Mouse (Mus musculus) B cell, adult (primary cell): Measurements from ENCODE around the gene Decr2. TPM values are rescaled to one million over a fixed set of nuclear protein-coding genes. Genes with fewer than 3 reads are reported as not detected.

Experiments
- total RNA-seq: library from RNA; stranded (reverse); gene quantifications from 4 replicates; pipeline ENCODE4 v1.2.4, GENCODE M21; 2023; ENCODE audit not compliant: inconsistent age

The Decr2 gene
- total RNA-seq = 4.8 to 6.3 TPM (median 5.3 TPM) in 4 replicates

DNA sequence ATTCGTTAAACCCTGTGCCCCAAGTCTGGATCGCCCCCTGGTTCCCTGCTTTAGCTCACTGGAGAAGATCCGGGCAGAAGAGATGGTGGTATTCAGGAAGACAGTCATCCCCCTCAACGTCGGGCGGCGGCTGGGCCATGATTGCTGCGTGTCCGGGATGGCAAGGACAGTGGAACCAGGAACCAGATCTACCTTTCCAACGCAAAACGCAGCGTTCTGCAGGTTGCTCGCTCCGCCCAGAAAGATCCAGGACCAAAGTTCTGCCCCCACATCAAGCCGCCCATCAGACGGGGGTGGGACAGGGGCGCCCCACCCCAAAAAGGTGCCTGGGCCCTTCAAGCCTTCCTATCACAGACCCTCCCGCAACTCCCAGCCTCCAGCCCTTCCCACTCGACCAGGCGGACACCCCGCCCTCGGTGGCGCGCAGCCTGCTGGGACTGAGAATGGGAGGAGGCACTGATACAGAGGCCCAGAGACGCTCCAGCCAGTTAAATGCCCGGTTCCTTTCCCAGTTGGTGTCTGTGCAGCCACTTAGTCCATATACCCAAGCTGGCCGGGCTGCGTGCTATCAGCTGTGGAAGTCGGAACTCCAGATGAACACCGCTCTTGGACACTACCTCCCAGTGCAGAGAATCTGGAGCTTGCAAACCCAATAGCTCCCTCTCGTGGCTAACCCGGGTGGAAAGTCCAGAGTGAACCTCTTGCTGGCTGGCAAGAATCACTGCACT, at the start of gene Decr2:
Gene Decr2, minus strand, starts transcription at position 433 of the 728 bp plus-strand sequence.

DNA sequence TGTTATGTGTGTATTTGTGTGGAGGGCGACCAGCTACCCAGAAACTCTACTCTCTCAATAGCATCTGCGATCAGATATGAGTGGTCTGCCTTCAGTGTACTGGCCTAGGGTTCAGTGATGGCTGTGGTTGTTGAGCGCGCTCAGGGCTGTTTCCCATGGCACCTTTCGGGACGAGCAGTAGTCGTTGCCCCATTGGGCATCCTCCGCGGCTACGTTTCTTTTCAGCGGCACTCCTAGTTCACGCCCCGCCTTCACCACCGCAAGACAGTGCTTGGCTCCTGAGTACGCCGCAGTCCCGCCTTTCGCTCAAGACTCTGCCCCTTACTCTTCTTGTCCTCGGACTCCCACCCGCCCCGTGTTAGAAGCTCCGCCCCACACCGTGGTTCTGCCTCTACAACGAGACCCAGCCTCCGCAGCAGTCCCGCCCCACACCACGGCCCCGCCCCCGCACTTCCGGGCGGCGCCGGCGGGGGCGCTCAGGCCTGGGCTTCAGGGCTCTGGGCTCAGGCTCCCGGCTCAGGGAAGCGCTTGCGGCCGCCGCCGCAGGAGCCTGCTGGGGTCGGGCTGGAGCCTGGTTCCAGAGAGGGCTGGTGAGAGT, 48.2 kb upstream of the Decr2 start, which contains the start of gene Axin1:
Gene Axin1, plus strand, starts transcription at position 450 of the 598 bp plus-strand sequence.

DNA sequence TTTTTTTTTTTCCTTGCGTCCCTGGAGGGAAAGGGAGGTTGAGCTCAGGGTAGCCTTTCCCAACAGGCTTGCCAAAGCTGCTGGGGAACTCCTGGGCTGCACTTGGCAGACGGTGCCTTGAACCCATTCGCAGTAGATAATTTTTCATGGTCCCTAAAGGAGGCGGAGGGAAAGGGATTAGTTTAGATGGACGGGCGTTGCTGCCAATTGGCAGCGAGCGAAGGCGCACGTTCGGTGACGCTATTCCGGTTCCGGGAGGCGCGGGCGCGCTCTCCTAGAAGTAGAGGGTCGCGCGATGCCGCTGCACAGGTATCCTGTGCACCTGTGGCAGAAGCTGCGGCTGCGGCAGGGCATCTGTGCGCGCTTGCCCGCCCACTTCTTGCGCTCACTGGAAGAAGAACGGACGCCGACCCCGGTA, 33.1 kb upstream of the Decr2 start, which contains the start of gene Mrpl28:
Gene Mrpl28, plus strand, starts transcription at position 234 of the 418 bp plus-strand sequence.

DNA sequence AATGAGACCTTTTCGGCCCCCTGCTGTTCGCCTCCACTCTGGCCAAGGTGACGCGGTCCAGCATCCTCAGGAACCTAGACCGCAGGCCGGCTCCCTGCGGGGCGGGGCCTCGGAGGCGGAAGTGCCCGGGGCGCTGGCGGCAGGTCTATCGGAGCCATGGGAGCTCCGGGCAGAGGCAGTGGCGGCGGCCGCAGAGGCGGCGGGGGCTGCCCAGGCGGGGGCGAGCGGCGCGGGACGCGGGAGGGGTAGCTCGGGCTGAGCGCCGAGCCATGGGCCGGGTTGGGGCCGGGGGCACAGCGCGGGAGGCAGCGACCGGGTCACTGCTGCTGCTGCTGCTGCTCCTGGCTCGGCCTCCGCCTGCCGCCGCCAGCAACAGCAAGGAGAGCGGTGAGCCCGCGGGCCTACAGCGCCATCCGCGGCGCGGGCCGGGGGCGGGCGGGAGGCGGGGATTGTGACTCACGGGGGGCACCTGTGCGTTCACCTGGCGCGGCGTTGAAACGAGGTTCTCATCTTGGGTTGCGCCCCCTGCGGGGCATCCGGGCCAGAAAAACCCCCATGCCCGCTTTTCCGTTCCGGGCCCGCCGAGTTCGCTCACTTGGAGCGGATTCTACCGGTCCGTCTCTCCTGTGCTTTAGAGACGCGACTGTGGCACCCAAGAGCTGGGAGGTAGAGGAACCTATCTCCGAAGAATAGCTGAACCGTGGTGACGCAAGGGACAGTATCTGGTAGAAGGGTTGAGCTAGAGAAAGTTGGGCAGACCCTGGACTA, 23.2 kb upstream of the Decr2 start, which contains the start of gene Tmem8:
Gene Tmem8, plus strand, starts transcription at position 119 of the 768 bp plus-strand sequence.

DNA sequence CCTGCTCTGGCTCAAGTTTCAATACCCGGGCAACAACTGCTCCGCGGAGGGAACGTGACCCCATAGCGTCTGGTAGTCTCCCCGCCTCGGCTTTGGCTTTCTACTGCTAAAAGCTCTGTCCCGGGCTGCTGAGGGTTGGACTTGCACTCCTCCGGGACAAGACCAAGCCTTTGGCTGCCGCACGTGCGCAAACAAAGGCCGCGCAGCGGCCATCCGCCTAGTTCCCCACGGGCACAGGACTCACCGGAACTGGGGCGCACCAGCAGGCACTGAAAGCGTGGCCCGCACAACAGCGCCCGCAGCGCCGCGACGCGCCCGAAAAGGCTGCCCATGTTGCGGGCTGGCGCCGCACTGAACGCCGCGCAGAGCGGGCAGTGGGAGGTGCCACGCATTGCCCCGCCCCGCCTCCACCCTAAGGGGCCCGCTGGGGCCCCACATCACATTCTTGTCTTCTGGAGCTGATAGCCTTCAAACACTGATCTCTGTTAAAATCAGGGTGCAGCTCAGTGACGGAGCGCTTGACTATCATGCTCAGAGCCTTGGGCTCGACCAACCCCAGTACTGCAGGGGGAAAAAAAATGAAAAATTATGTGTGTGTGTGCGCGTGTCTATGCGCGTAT, 5.1 kb upstream of the Decr2 start, which contains the start of gene Nme4:
Gene Nme4, minus strand, starts transcription at position 482 of the 620 bp plus-strand sequence.

DNA sequence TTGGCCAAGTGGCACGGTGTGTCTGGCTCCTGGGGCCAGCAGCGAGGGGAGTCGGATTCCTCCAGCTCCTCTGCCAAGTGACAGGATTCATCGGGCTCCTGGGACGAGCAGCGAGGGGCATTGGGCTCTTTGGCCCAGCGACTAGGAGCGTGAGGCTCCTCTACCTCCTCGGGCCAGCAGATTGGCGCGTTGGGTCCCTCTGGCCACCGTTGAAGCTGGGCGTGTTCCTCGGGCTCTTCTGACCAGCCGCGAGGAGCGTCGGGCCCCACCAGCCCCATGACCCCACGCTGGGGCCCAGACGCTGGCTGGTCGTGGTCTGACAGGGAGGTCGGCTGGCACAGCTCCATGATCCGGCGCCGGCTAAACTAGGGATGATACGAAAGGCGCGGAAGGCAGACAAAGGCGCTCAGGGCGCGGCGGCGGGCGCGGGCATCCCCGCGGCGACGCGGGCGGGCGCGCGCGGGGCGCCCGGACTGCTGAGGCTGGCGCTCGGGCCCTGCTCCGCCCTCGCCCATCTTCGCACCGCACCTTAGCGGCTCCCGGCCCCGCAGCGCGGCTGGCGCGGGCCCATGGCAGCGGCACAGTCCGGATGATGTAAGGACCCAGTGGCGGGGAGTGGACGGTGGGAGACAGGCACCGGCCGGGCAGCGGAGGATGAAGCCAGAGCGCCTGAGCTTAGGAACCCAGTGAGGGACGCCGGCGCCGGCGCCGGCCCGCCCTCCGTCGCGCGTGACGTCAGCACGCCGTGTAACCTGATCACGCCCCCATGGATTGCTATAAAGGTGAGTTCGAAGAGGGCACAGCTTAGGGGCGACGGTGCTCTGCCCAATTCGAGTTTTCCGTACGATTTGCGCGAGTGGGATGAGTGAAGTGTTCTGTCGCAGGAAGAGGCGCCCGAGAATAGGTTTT, 21.1 kb downstream of the Decr2 start, which contains the start of gene Rab11fip3:
Gene Rab11fip3, minus strand, starts transcription at position 725 of the 909 bp plus-strand sequence.

Other genes starting within 250 kb of the Decr2 start
- 3.4 to 4.4 TPM (median 3.6 TPM) in 4 replicates for gene Gm20683, start 248.6 kb downstream of the Decr2 start, total RNA-seq
- gene Rhot2, start 245.5 kb downstream of the Decr2 start, total RNA-seq = 61.4 to 71.1 TPM (median 69.6 TPM) in 4 replicates
- 33.3 to 45.0 TPM (median 38.3 TPM) in 4 replicates for gene Wdr90, start 228.8 kb downstream of the Decr2 start, total RNA-seq
- 0.69 to 3.3 TPM (median 3.0 TPM) in 3 of 4 replicates, not detected in the other for gene Mcrip2, start 221.6 kb downstream of the Decr2 start, total RNA-seq
- gene Mettl26, start 215.3 kb downstream of the Decr2 start, total RNA-seq = 24.4 to 27.9 TPM (median 26.1 TPM) in 4 replicates
- gene Wfikkn1, start 209.5 kb downstream of the Decr2 start, total RNA-seq = 5.7 to 6.6 TPM (median 6.0 TPM) in 4 replicates
- 20.9 to 25.3 TPM (median 23.0 TPM) in 4 replicates for gene Rab40c, start 170.6 kb downstream of the Decr2 start, total RNA-seq
- 75.7 to 84.9 TPM (median 77.1 TPM) in 4 replicates for gene Pigq, start 145.4 kb downstream of the Decr2 start, total RNA-seq
- not detected in 4 replicates for gene Nhlrc4, start 145.4 kb downstream of the Decr2 start, total RNA-seq
- 0.21 TPM in 1 of 4 replicates, not detected in the others for gene A930017K11Rik, start 137.8 kb downstream of the Decr2 start, total RNA-seq
- gene Capn15, start 104.5 kb downstream of the Decr2 start, total RNA-seq = 35.7 to 39.1 TPM (median 38.2 TPM) in 4 replicates
- 9.1 to 12.2 TPM (median 10.4 TPM) in 4 replicates for gene Rab11fip3, start 20.8 kb downstream of the Decr2 start, total RNA-seq
- 0.72 to 1.2 TPM (median 1.0 TPM) in 4 replicates for gene Nme4, start 5.3 kb upstream of the Decr2 start, total RNA-seq
- gene Tmem8, start 23.0 kb upstream of the Decr2 start, total RNA-seq = 21.2 to 26.2 TPM (median 23.0 TPM) in 4 replicates
- 42.4 to 57.1 TPM (median 53.7 TPM) in 4 replicates for gene Mrpl28, start 33.2 kb upstream of the Decr2 start, total RNA-seq
- 82.1 to 86.8 TPM (median 85.6 TPM) in 4 replicates for gene Axin1, start 48.4 kb upstream of the Decr2 start, total RNA-seq
- gene Pdia2, start 108.8 kb upstream of the Decr2 start, total RNA-seq = not detected in 4 replicates
- gene Rgs11, start 112.6 kb upstream of the Decr2 start, total RNA-seq = 0.90 to 4.4 TPM (median 2.1 TPM) in 4 replicates
- gene Arhgdig, start 117.4 kb upstream of the Decr2 start, total RNA-seq = not detected in 4 replicates
- gene Fam234a, start 153.9 kb upstream of the Decr2 start, total RNA-seq = 15.1 to 23.8 TPM (median 16.9 TPM) in 4 replicates
- gene Luc7l, start 162.6 kb upstream of the Decr2 start, total RNA-seq = 83.4 to 100 TPM (median 90.9 TPM) in 4 replicates